Mouse (Mus musculus) lung, embryonic 16.5 days (tissue): ENCODE results near the gene Arhgap18. TPM values are rescaled to one million over a fixed set of nuclear protein-coding genes. Genes with fewer than 3 reads are reported as not detected.

ENCODE experiments used
- ATAC-seq: fragments of 200-750 bp; cut with Nextera tagmentation; 2 replicates; pipeline ENCODE4 v1.8.0; 2017; ENCODE audit warnings: low read depth, mild to moderate bottlenecking, moderate library complexity
- H3K27ac ChIP-seq: fragments of 300-500 bp; sonication (generic); 2 replicates; pipeline ENCODE4 v1.5.1; 2014; ENCODE audit warnings: mild to moderate bottlenecking, control low read depth, low read length
- H3K27me3 ChIP-seq: fragments of 300-500 bp; sonication (generic); 2 replicates; pipeline ENCODE4 v1.6.1; 2014; ENCODE audit warnings: low read depth, low read length, mixed read lengths; ENCODE audit not compliant: control insufficient read depth, insufficient read depth
- H3K36me3 ChIP-seq: fragments of 300-500 bp; sonication (generic); 2 replicates; pipeline ENCODE4 v1.6.1; 2014; ENCODE audit warnings: low read length; ENCODE audit not compliant: control insufficient read depth, insufficient read depth
- H3K4me1 ChIP-seq: fragments of 300-500 bp; sonication (generic); replicated peaks from 2 replicates; pipeline ENCODE4 v1.6.1; 2014; ENCODE audit warnings: low read length, mixed read lengths; ENCODE audit not compliant: control insufficient read depth, insufficient read depth
- H3K4me2 ChIP-seq: fragments of 300-500 bp; sonication (generic); 2 replicates; pipeline ENCODE4 v1.6.1; 2014; ENCODE audit warnings: low read depth, low read length, control low read depth
- H3K4me3 ChIP-seq: fragments of 300-500 bp; sonication (generic); 2 replicates; pipeline ENCODE4 v1.5.1; 2014; ENCODE audit warnings: mild to moderate bottlenecking, low read length, control low read depth
- H3K9ac ChIP-seq: fragments of 300-500 bp; sonication (generic); 2 replicates; pipeline ENCODE4 v1.6.1; 2014; ENCODE audit warnings: low read length, control low read depth
- H3K9me3 ChIP-seq: fragments of 300-500 bp; sonication (generic); 2 replicates; pipeline ENCODE4 v1.6.1; 2016; ENCODE audit warnings: low read length; ENCODE audit not compliant: control insufficient read depth
- WGBS: fragments of 180-500 bp; shearing (Covaris S2); extraction: QIAGEN DNeasy Blood & Tissue Kit; methylation state at CpG from one replicate; pipeline ENCODE4 v1.1.7; 2014; 5-methylcytosine and 5-hydroxymethylcytosine counted together
- polyA plus RNA-seq: library from polyadenylated mRNA; unstranded; fragments of >200 nt; fragmentation: Nextera tagmentation; extraction: Ambion mirVana; gene quantifications from 2 replicates; pipeline ENCODE4 v1.2.1, GENCODE M21; 2015

Gene Arhgap18
- polyA plus RNA-seq, 1 experiment from 2014 or later = 58.7 TPM

- H3K9ac ChIP-seq = no peak overlapping the region
- no peak overlapping the region for H3K27ac ChIP-seq
- no peak overlapping the region for H3K4me3 ChIP-seq
- H3K36me3 ChIP-seq = no peaks in the 10 kb centered on the region
- H3K9me3 ChIP-seq = no peaks in the 10 kb centered on the region
- WGBS = 92% methylated on average over 8 of the region's 8 CpGs
- no peaks in the 10 kb centered on the region for H3K27me3 ChIP-seq
- no peak for ATAC-seq
- no peak overlapping the region for H3K4me2 ChIP-seq
- H3K4me1 ChIP-seq = no peaks in the 10 kb centered on the region; the same call in 1 of the 2 replicates
Measured at GRCm38 (mm10) chr10:26815646-26816045, 62.4 kb downstream of the Arhgap18 start.

- ATAC-seq = no peak
- Histone ChIP-seq H3K9ac (no peak overlapping the region), H3K4me2 (no peak overlapping the region), H3K36me3 (no peaks in the 10 kb centered on the region), H3K9me3 (no peaks in the 10 kb centered on the region), H3K4me1 (no peaks in the 10 kb centered on the region; the same call in 1 of the 2 replicates), H3K27me3 (no peaks in the 10 kb centered on the region), H3K27ac (no peak overlapping the region), H3K4me3 (no peak overlapping the region)
Measured at GRCm38 (mm10) chr10:26820326-26820725, 67.1 kb downstream of the Arhgap18 start.

GRCm38 (mm10) chr10:26820936-26821335, 67.7 kb downstream of the Arhgap18 start:
- Histone ChIP-seq H3K4me1 (no peaks in the 10 kb centered on the region; the same call in 1 of the 2 replicates), H3K36me3 (no peaks in the 10 kb centered on the region), H3K27ac (no peak overlapping the region), H3K4me2 (no peak overlapping the region), H3K9me3 (no peaks in the 10 kb centered on the region), H3K27me3 (no peaks in the 10 kb centered on the region), H3K4me3 (no peak overlapping the region), H3K9ac (no peak overlapping the region)
- WGBS = 82% methylated on average over 1 of the region's 1 CpGs
- no peak for ATAC-seq

- no peaks in the 10 kb centered on the region for H3K27me3 ChIP-seq
- H3K4me2 ChIP-seq = no peak overlapping the region
- WGBS = 61% methylated on average over 5 of the region's 5 CpGs
- no peaks in the 10 kb centered on the region for H3K9me3 ChIP-seq
- H3K36me3 ChIP-seq = no peaks in the 10 kb centered on the region
- H3K4me1 ChIP-seq = no peaks in the 10 kb centered on the region; the same call in 1 of the 2 replicates
- ATAC-seq = no peak
- peak overlapping the region; percentile 31; the same call in 1 of the 2 replicates for H3K27ac ChIP-seq
- H3K9ac ChIP-seq = no peak overlapping the region
- H3K4me3 ChIP-seq = no peak overlapping the region
Measured at GRCm38 (mm10) chr10:26823997-26824396, 70.8 kb downstream of the Arhgap18 start.

- no peak for ATAC-seq
Measured at GRCm38 (mm10) chr10:26825246-26825889, 72.1 kb downstream of the Arhgap18 start.

GRCm38 (mm10) chr10:26827315-26827714, 74.1 kb downstream of the Arhgap18 start:
- no peak for ATAC-seq
- Histone ChIP-seq H3K9me3 (no peaks in the 10 kb centered on the region), H3K27me3 (no peaks in the 10 kb centered on the region), H3K9ac (no peak overlapping the region), H3K4me3 (no peak overlapping the region), H3K4me2 (no peak overlapping the region), H3K27ac (no peak overlapping the region), H3K36me3 (no peaks in the 10 kb centered on the region), H3K4me1 (no peaks in the 10 kb centered on the region; the same call in 1 of the 2 replicates)
- 43% methylated on average over 5 of the region's 5 CpGs for WGBS

More at GRCm38 (mm10) chr10:26825246-26825889, 72.1 kb downstream of the Arhgap18 start:
- no peaks in the 10 kb centered on the region for H3K36me3 ChIP-seq
- no peaks in the 10 kb centered on the region for H3K9me3 ChIP-seq
- WGBS = 69% methylated on average over 8 of the region's 8 CpGs
- no peak overlapping the region for H3K27ac ChIP-seq
- H3K4me1 ChIP-seq = no peaks in the 10 kb centered on the region; the same call in 1 of the 2 replicates
- no peak overlapping the region for H3K9ac ChIP-seq
- no peak overlapping the region for H3K4me3 ChIP-seq
- no peaks in the 10 kb centered on the region for H3K27me3 ChIP-seq
- no peak overlapping the region for H3K4me2 ChIP-seq

- Histone ChIP-seq H3K9ac (no peak overlapping the region), H3K4me2 (no peak overlapping the region), H3K4me1 (no peaks in the 10 kb centered on the region; the same call in 1 of the 2 replicates), H3K27ac (peak overlapping the region; percentile 51), H3K36me3 (no peaks in the 10 kb centered on the region), H3K27me3 (no peaks in the 10 kb centered on the region), H3K4me3 (no peak overlapping the region), H3K9me3 (no peaks in the 10 kb centered on the region)
- peak; percentile 94 for ATAC-seq
- WGBS = 53% methylated on average over 9 of the region's 9 CpGs
Measured at GRCm38 (mm10) chr10:26828412-26829137, 75.4 kb downstream of the Arhgap18 start.

GRCm38 (mm10) chr10:26832068-26832467, 78.8 kb downstream of the Arhgap18 start:
- Histone ChIP-seq H3K9ac (no peak overlapping the region), H3K36me3 (no peaks in the 10 kb centered on the region), H3K4me3 (no peak overlapping the region), H3K9me3 (no peaks in the 10 kb centered on the region), H3K4me1 (no peaks in the 10 kb centered on the region; the same call in 1 of the 2 replicates), H3K27ac (no peak overlapping the region), H3K4me2 (no peak overlapping the region), H3K27me3 (no peaks in the 10 kb centered on the region)
- 93% methylated on average over 3 of the region's 3 CpGs for WGBS
- ATAC-seq = no peak

GRCm38 (mm10) chr10:26832669-26833249, 79.5 kb downstream of the Arhgap18 start:
- H3K4me1 ChIP-seq = no peaks in the 10 kb centered on the region; the same call in 1 of the 2 replicates
- ATAC-seq = no peak
- H3K9me3 ChIP-seq = no peaks in the 10 kb centered on the region
- H3K27ac ChIP-seq = no peak overlapping the region
- 96% methylated on average over 3 of the region's 3 CpGs for WGBS
- no peak overlapping the region for H3K9ac ChIP-seq
- no peak overlapping the region for H3K4me3 ChIP-seq
- H3K36me3 ChIP-seq = no peaks in the 10 kb centered on the region
- no peak overlapping the region for H3K4me2 ChIP-seq
- no peaks in the 10 kb centered on the region for H3K27me3 ChIP-seq
